Mouse (Mus musculus) T-cell, adult 2 months (primary cell): Measurements from ENCODE around the gene Fut2.

Experiments
- DNase-seq: peaks from one replicate; pipeline ENCODE4 v3.0.0; 2022; ENCODE audit warnings: low spot score

Fut2 gene

GRCm38 (mm10) chr7:45598960-45599879 is 67.0 kb downstream of the Fut2 start:
- no peak for DNase-seq
